Comparison of ENCODE assay signal across 8 mouse cellular contexts in the genomic region with DNA sequence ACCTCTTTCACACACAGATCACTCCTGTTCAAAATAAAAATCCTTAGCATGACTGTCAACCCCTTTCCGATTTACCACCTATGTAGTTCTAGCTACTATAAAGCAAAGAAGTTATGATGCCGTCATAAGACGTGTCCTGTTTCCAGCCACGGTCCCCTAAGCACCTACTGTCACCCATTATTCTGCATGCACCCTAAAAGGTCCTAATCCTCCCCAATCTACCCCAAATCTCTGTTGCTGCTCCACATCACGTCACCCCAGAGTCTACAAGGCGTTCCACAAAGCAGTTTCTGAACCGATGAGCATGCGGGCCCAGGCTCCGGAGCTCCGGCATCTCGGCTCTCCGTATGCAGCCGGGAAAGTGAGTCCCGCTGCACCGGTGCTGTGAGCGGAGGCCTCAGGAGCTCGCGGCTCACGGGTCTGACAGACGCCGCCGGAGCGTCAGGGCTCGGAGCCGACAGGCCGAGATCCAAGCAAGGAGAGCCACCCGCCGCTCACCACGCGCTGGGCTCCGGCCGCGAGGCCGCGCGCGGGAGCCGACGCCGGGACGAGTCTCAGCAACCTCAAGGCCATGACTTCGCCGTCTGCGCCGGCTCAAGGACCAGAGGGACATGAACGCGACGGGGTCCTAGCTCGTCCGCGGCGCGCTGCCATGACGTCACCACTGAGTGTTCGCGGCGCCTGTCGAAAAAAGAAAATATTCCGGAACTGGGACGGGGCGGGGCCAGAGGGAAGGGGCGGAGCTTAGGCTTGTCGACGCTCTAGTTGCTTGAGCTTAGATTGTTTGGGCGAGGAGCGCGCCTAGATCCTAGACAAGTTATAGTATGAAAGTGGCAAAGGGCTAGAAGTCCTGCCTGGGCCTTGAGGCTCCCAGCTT. TPM values are rescaled to one million over a fixed set of nuclear protein-coding genes. Genes with fewer than 3 reads are reported as not detected.
DNase-seq lines count a peak whose midpoint lies in the region; ATAC-seq and TF ChIP-seq lines count a peak whose summit lies in the region.

A gene (minus strand): TSS at position 696 of the 877 bp plus-strand sequence.

- WGBS in embryonic facial prominence, embryonic 14.5 days = under 1% methylated on average over 60 of the region's 67 CpGs
- under 1% methylated on average over 67 of the region's 67 CpGs for WGBS in heart, adult 2 months
- WGBS in limb, embryonic 13.5 days = 1% methylated on average over 67 of the region's 67 CpGs
- 1% methylated on average over 67 of the region's 67 CpGs for WGBS in midbrain, embryonic 16.5 days

- H3K4me3 ChIP-seq in embryonic facial prominence, embryonic 14.5 days (ENCODE audit: low read depth, low read length) = peak within 1 kb of the TSS; percentile 96
- H3K4me3 ChIP-seq in heart, adult 2 months = peak within 1 kb of the TSS; percentile 71
- peak within 1 kb of the TSS; percentile 77 for H3K4me3 ChIP-seq in limb, embryonic 13.5 days
- H3K4me3 ChIP-seq in midbrain, embryonic 16.5 days (ENCODE audit: low read depth, low read length) = peak within 1 kb of the TSS; percentile 69

- peak; percentile 92 for TF ChIP-seq POLR2A in heart, adult 2 months (IDR thresholded peaks at IDR 0.05; ENCODE audit: insufficient read depth, low read depth, low read length)

- 0 out of 2 replicates have a peak, but pooled peaks cover 3% of the 10 kb centered on the region for H3K27me3 ChIP-seq in embryonic facial prominence, embryonic 14.5 days (replicated peaks; ENCODE audit: control insufficient read depth, insufficient read depth, low read length)
- H3K27me3 ChIP-seq in heart, adult 2 months (ENCODE audit: control insufficient read depth, insufficient read depth, low read length) = 0 out of 2 replicates have a peak, but pooled peaks cover 2% of the 10 kb centered on the region
- peaks cover 4% of the 10 kb centered on the region for H3K27me3 ChIP-seq in limb, embryonic 13.5 days
- H3K27me3 ChIP-seq in midbrain, embryonic 16.5 days (ENCODE audit: control insufficient read depth, insufficient read depth, low read depth, low read length) = no peaks in the 10 kb centered on the region

- ATAC-seq in embryonic facial prominence, embryonic 14.5 days (ENCODE audit: low read depth) = peak; percentile 94
- ATAC-seq in limb, embryonic 13.5 days (ENCODE audit: low FRiP score, low read depth) = peak; percentile 94
- peak; percentile 93 for ATAC-seq in midbrain, embryonic 16.5 days

- TF ChIP-seq EP300 in heart, adult 2 months (IDR thresholded peaks at IDR 0.05; ENCODE audit: insufficient read depth, low read depth, low read length) = peak; percentile 79; the same call in 1 of the 2 replicates

- peak within 1 kb of the TSS; percentile 59 for H3K27ac ChIP-seq in embryonic facial prominence, embryonic 14.5 days (replicated peaks; ENCODE audit: low read depth, low read length)
- H3K27ac ChIP-seq in heart, adult 2 months = peak within 1 kb of the TSS; percentile 94
- peak within 1 kb of the TSS; percentile 29; the same call in 1 of the 2 replicates for H3K27ac ChIP-seq in limb, embryonic 13.5 days
- peak within 1 kb of the TSS; percentile 73 for H3K27ac ChIP-seq in midbrain, embryonic 16.5 days (ENCODE audit: low read length)

- H3K9ac ChIP-seq in embryonic facial prominence, embryonic 14.5 days (ENCODE audit: low read depth, low read length) = peak within 1 kb of the TSS; percentile 97
- peak within 1 kb of the TSS; percentile 95 for H3K9ac ChIP-seq in heart, adult 2 months (ENCODE audit: low read depth, low read length)
- peak within 1 kb of the TSS; percentile 90 for H3K9ac ChIP-seq in limb, embryonic 13.5 days
- H3K9ac ChIP-seq in midbrain, embryonic 16.5 days (ENCODE audit: low read depth, low read length) = peak within 1 kb of the TSS; percentile 86

- DNase-seq in 3T3-L1 (ENCODE audit: low read depth, low spot score) = peak; percentile 92
- DNase-seq in adrenal gland, postnatal 4 days (ENCODE audit: low spot score in 2 of 2) = peak; percentile 88 to 89
- DNase-seq in embryonic facial prominence, embryonic 14.5 days (ENCODE audit: low spot score) = peak; percentile 92
- peak; percentile 92 to 97 for DNase-seq in heart, adult 2 months
- DNase-seq in kidney, adult 8-10 months = peak; percentile 88 to 94
- peak; percentile 96 to 98 for DNase-seq in spleen, postnatal 10 days (ENCODE audit: low spot score in 2 of 2)

- TF ChIP-seq CTCF in heart, adult 2 months (IDR thresholded peaks at IDR 0.05) = no peak

- no peaks in the 10 kb centered on the region for H3K79me2 ChIP-seq in heart, adult 2 months (replicated peaks; ENCODE audit: control insufficient read depth, insufficient read depth, low read length)

- peak within 1 kb of the TSS; percentile 78 for H3K4me2 ChIP-seq in embryonic facial prominence, embryonic 14.5 days (ENCODE audit: low read depth, low read length)
- peak within 1 kb of the TSS; percentile 91 for H3K4me2 ChIP-seq in limb, embryonic 13.5 days (replicated peaks)
- peak within 1 kb of the TSS; percentile 83 for H3K4me2 ChIP-seq in midbrain, embryonic 16.5 days (ENCODE audit: low read length)

- intact Hi-C loops in heart, adult 2 months (cut with DNase I) = loop anchor here (2.0 kb wide), 1 partner anchor 165 kb away; no protein-coding TSS in a partner anchor

- H3K9me3 ChIP-seq in embryonic facial prominence, embryonic 14.5 days (ENCODE audit: control insufficient read depth, low read length) = no peaks in the 10 kb centered on the region
- H3K9me3 ChIP-seq in limb, embryonic 13.5 days = no peaks in the 10 kb centered on the region
- no peaks in the 10 kb centered on the region for H3K9me3 ChIP-seq in midbrain, embryonic 16.5 days (replicated peaks; ENCODE audit: control insufficient read depth, low read length, poor library complexity, severe bottlenecking)

- peaks cover 25% of the 10 kb centered on the region for H3K36me3 ChIP-seq in embryonic facial prominence, embryonic 14.5 days (ENCODE audit: control insufficient read depth, insufficient read depth, low read length)
- H3K36me3 ChIP-seq in heart, adult 2 months (ENCODE audit: control insufficient read depth, insufficient read depth, low read length) = peaks cover 8% of the 10 kb centered on the region
- H3K36me3 ChIP-seq in limb, embryonic 13.5 days = peaks cover 28% of the 10 kb centered on the region
- peaks cover 11% of the 10 kb centered on the region for H3K36me3 ChIP-seq in midbrain, embryonic 16.5 days (ENCODE audit: control insufficient read depth, insufficient read depth, low read length)

- no peaks in the 10 kb centered on the region for H3K4me1 ChIP-seq in embryonic facial prominence, embryonic 14.5 days (ENCODE audit: control insufficient read depth, insufficient read depth, low read length)
- peaks cover 6% of the 10 kb centered on the region for H3K4me1 ChIP-seq in heart, adult 2 months (ENCODE audit: control insufficient read depth, insufficient read depth, low read length)
- H3K4me1 ChIP-seq in limb, embryonic 13.5 days = peaks cover 14% of the 10 kb centered on the region
- peaks cover 21% of the 10 kb centered on the region for H3K4me1 ChIP-seq in midbrain, embryonic 16.5 days (ENCODE audit: control insufficient read depth, insufficient read depth, low read length)

RNA-seq across cellular contexts. Expression of the gene that starts here (rescaled TPM):
- 100 to 1,000 TPM; 250 to 282 TPM for total RNA-seq in adrenal gland, postnatal 4 days (2021)
- 256 and 284 TPM in 2 replicates for polyA plus RNA-seq in embryonic facial prominence, embryonic 14.5 days (2014; fragmentation: Nextera tagmentation; extraction: Ambion mirVana)
- 1,000 to 10,000 TPM in 1 of 2 experiments, 100 to 1,000 TPM in 1; 856 to 1,030 TPM for total RNA-seq in heart, adult 2 months (2021)
- polyA plus RNA-seq in heart, adult 2 months (2012; rRNA removed) = 558 and 706 TPM in 2 replicates
- polyA plus RNA-seq in limb, embryonic 13.5 days (2015; fragmentation: Nextera tagmentation; extraction: Ambion mirVana) = 279 and 287 TPM in 2 replicates
- polyA plus RNA-seq in midbrain, embryonic 16.5 days (2015; fragmentation: Nextera tagmentation; extraction: Ambion mirVana) = 300 and 309 TPM in 2 replicates

Comparison
In these comparisons a context has a peak if more than half of its experiments do, and no peak if none do; other contexts are left out.
1. Peak in every context shown above with its lines: DNase-seq, ATAC-seq, H3K4me3 ChIP-seq and H3K27ac ChIP-seq.
2. H3K27ac ChIP-seq: peak in every context shown above with its lines; median percentile 94 in heart, adult 2 months; 73 in midbrain, embryonic 16.5 days; 59 in embryonic facial prominence, embryonic 14.5 days; 29 in limb, embryonic 13.5 days.